Mouse (Mus musculus): ENCODE measurements around the gene Htra3. TPM values are rescaled to one million over a fixed set of nuclear protein-coding genes. Genes with fewer than 3 reads are reported as not detected.

Gene Htra3
- total RNA-seq, 1 experiment: 0.71 TPM

- Histone ChIP-seq H3K4me3 (ENCODE audit: insufficient read depth in 1 of 2, low read depth in 1 of 2, low read length in 2 of 2, poor library complexity in 1 of 2, severe bottlenecking in 1 of 2) (no peak overlapping the region), H3K36me3 (ENCODE audit: control insufficient read depth, insufficient read depth, low read length, poor library complexity, severe bottlenecking) (no peaks in the 10 kb centered on the region), H3K9me3 (ENCODE audit: control insufficient read depth, insufficient read depth, low read depth, low read length) (no peaks in the 10 kb centered on the region), H3K9ac (ENCODE audit: insufficient read depth, low read depth, low read length, poor library complexity, severe bottlenecking) (no peak overlapping the region), H3K4me1 (ENCODE audit: control insufficient read depth in 2 of 2, insufficient read depth in 2 of 2, low read length in 2 of 2, poor library complexity in 1 of 2) (no peaks in the 10 kb centered on the region), H3K27ac (ENCODE audit: insufficient read depth, low read depth, low read length, poor library complexity, severe bottlenecking) (no peak overlapping the region)
- no peak for DNase-seq (ENCODE audit: low read depth, low spot score)
- TF ChIP-seq MAFK (IDR thresholded peaks at IDR 0.05; ENCODE audit: insufficient read depth, low read depth, low read length) (no peak), ZC3H11A (IDR thresholded peaks at IDR 0.05; ENCODE audit: borderline replicate concordance, low read depth, low read length) (no peak), CHD2 (IDR thresholded peaks at IDR 0.05; ENCODE audit: low read depth, low read length) (no peak), ZNF384 (IDR thresholded peaks at IDR 0.05; ENCODE audit: low read depth, low read length) (no peak), HCFC1 (IDR thresholded peaks at IDR 0.05; ENCODE audit: borderline replicate concordance, insufficient read depth, low read length) (no peak)
- in situ Hi-C loops (cut with MboI; ENCODE audit: low sequenced_read_pairs in 2 of 2, unreplicated experiment in 2 of 2): no loop called here
Observed at GRCm38 (mm10) chr5:35644082-35644481, 35.5 kb downstream of the Htra3 start.

- Histone ChIP-seq H3K4me1 (ENCODE audit: control insufficient read depth in 2 of 2, insufficient read depth in 2 of 2, low read length in 2 of 2, poor library complexity in 1 of 2) (no peaks in the 10 kb centered on the region), H3K27ac (ENCODE audit: insufficient read depth, low read depth, low read length, poor library complexity, severe bottlenecking) (no peak overlapping the region), H3K9me3 (ENCODE audit: control insufficient read depth, insufficient read depth, low read depth, low read length) (no peaks in the 10 kb centered on the region), H3K4me3 (ENCODE audit: insufficient read depth in 1 of 2, low read depth in 1 of 2, low read length in 2 of 2, poor library complexity in 1 of 2, severe bottlenecking in 1 of 2) (no peak overlapping the region), H3K9ac (ENCODE audit: insufficient read depth, low read depth, low read length, poor library complexity, severe bottlenecking) (no peak overlapping the region), H3K36me3 (ENCODE audit: control insufficient read depth, insufficient read depth, low read length, poor library complexity, severe bottlenecking) (no peaks in the 10 kb centered on the region)
- in situ Hi-C loops (cut with MboI; ENCODE audit: low sequenced_read_pairs in 2 of 2, unreplicated experiment in 2 of 2): no loop called here
- no peak for DNase-seq (ENCODE audit: low read depth, low spot score)
- TF ChIP-seq ZC3H11A (IDR thresholded peaks at IDR 0.05; ENCODE audit: borderline replicate concordance, low read depth, low read length) (no peak), MAFK (IDR thresholded peaks at IDR 0.05; ENCODE audit: insufficient read depth, low read depth, low read length) (no peak)
Observed at GRCm38 (mm10) chr5:35643401-35644048, 36.1 kb downstream of the Htra3 start.

- in situ Hi-C loops (cut with MboI; ENCODE audit: low sequenced_read_pairs in 2 of 2, unreplicated experiment in 2 of 2): no loop called here
Observed at GRCm38 (mm10) chr5:35641961-35642584, 37.5 kb downstream of the Htra3 start.

GRCm38 (mm10) chr5:35636016-35636415, 43.6 kb downstream of the Htra3 start:
- H3K4me1 ChIP-seq (ENCODE audit: control insufficient read depth in 2 of 2, insufficient read depth in 2 of 2, low read length in 2 of 2, poor library complexity in 1 of 2): no peaks in the 10 kb centered on the region
- no peak overlapping the region for H3K4me3 ChIP-seq (ENCODE audit: insufficient read depth in 1 of 2, low read depth in 1 of 2, low read length in 2 of 2, poor library complexity in 1 of 2, severe bottlenecking in 1 of 2)
- no peak for TF ChIP-seq HCFC1 (IDR thresholded peaks at IDR 0.05; ENCODE audit: borderline replicate concordance, insufficient read depth, low read length)
- no peak for TF ChIP-seq CHD2 (IDR thresholded peaks at IDR 0.05; ENCODE audit: low read depth, low read length)
- no peak for TF ChIP-seq ZC3H11A (IDR thresholded peaks at IDR 0.05; ENCODE audit: borderline replicate concordance, low read depth, low read length)
- no peaks in the 10 kb centered on the region for H3K36me3 ChIP-seq (ENCODE audit: control insufficient read depth, insufficient read depth, low read length, poor library complexity, severe bottlenecking)
- no peak overlapping the region for H3K27ac ChIP-seq (ENCODE audit: insufficient read depth, low read depth, low read length, poor library complexity, severe bottlenecking)
- in situ Hi-C loops (cut with MboI; ENCODE audit: low sequenced_read_pairs in 2 of 2, unreplicated experiment in 2 of 2): no loop called here
- no peak for DNase-seq (ENCODE audit: low read depth, low spot score)
- no peak overlapping the region for H3K9ac ChIP-seq (ENCODE audit: insufficient read depth, low read depth, low read length, poor library complexity, severe bottlenecking)
- no peaks in the 10 kb centered on the region for H3K9me3 ChIP-seq (ENCODE audit: control insufficient read depth, insufficient read depth, low read depth, low read length)

More at GRCm38 (mm10) chr5:35641961-35642584, 37.5 kb downstream of the Htra3 start:
- no peak overlapping the region for H3K27ac ChIP-seq (ENCODE audit: insufficient read depth, low read depth, low read length, poor library complexity, severe bottlenecking)
- no peaks in the 10 kb centered on the region for H3K36me3 ChIP-seq (ENCODE audit: control insufficient read depth, insufficient read depth, low read length, poor library complexity, severe bottlenecking)
- H3K4me3 ChIP-seq (ENCODE audit: insufficient read depth in 1 of 2, low read depth in 1 of 2, low read length in 2 of 2, poor library complexity in 1 of 2, severe bottlenecking in 1 of 2): no peak overlapping the region
- no peaks in the 10 kb centered on the region for H3K4me1 ChIP-seq (ENCODE audit: control insufficient read depth in 2 of 2, insufficient read depth in 2 of 2, low read length in 2 of 2, poor library complexity in 1 of 2)
- H3K9me3 ChIP-seq (ENCODE audit: control insufficient read depth, insufficient read depth, low read depth, low read length): no peaks in the 10 kb centered on the region
- no peak overlapping the region for H3K9ac ChIP-seq (ENCODE audit: insufficient read depth, low read depth, low read length, poor library complexity, severe bottlenecking)
- no peak for DNase-seq (ENCODE audit: low read depth, low spot score)
- TF ChIP-seq ZC3H11A (IDR thresholded peaks at IDR 0.05; ENCODE audit: borderline replicate concordance, low read depth, low read length): no peak
- no peak for TF ChIP-seq CHD2 (IDR thresholded peaks at IDR 0.05; ENCODE audit: low read depth, low read length)
- TF ChIP-seq ZNF384 (IDR thresholded peaks at IDR 0.05; ENCODE audit: low read depth, low read length): no peak
- no peak for TF ChIP-seq MAFK (IDR thresholded peaks at IDR 0.05; ENCODE audit: insufficient read depth, low read depth, low read length)
- no peak for TF ChIP-seq HCFC1 (IDR thresholded peaks at IDR 0.05; ENCODE audit: borderline replicate concordance, insufficient read depth, low read length)
